Mouse (Mus musculus) brain, embryonic 14.5 days (tissue): ENCODE results near the gene Usf1. TPM values are rescaled to one million over a fixed set of nuclear protein-coding genes. Genes with fewer than 3 reads are reported as not detected.

Source experiments
- DNase-seq: peaks from one replicate; pipeline ENCODE4 v3.0.0-alpha.2; 2011; ENCODE audit warnings: low read depth
- CTCF ChIP-seq: fragments of 200-500 bp; IDR thresholded peaks from 2 replicates; pipeline ENCODE4 v1.5.1; 2012; ENCODE audit warnings: inconsistent platforms, mild to moderate bottlenecking, moderate library complexity, borderline replicate concordance; ENCODE audit not compliant: insufficient read depth, insufficient read length; ENCODE audit errors: extremely low read depth
- POLR2A ChIP-seq: fragments of 200-500 bp; IDR thresholded peaks from 2 replicates; pipeline ENCODE4 v1.6.1; 2012; ENCODE audit warnings: mild to moderate bottlenecking, inconsistent platforms, borderline replicate concordance; ENCODE audit not compliant: poor library complexity, insufficient read depth, insufficient read length, severe bottlenecking; ENCODE audit errors: extremely low read depth
- polyA plus RNA-seq: library from polyadenylated mRNA; depleted of rRNA; stranded (reverse); fragments of >200 nt; gene quantifications from 2 replicates; pipeline ENCODE4 v1.2.3, GENCODE M21; 2012; rRNA removed

Usf1 gene
- polyA plus RNA-seq, 1 experiment = 242 TPM

DNA sequence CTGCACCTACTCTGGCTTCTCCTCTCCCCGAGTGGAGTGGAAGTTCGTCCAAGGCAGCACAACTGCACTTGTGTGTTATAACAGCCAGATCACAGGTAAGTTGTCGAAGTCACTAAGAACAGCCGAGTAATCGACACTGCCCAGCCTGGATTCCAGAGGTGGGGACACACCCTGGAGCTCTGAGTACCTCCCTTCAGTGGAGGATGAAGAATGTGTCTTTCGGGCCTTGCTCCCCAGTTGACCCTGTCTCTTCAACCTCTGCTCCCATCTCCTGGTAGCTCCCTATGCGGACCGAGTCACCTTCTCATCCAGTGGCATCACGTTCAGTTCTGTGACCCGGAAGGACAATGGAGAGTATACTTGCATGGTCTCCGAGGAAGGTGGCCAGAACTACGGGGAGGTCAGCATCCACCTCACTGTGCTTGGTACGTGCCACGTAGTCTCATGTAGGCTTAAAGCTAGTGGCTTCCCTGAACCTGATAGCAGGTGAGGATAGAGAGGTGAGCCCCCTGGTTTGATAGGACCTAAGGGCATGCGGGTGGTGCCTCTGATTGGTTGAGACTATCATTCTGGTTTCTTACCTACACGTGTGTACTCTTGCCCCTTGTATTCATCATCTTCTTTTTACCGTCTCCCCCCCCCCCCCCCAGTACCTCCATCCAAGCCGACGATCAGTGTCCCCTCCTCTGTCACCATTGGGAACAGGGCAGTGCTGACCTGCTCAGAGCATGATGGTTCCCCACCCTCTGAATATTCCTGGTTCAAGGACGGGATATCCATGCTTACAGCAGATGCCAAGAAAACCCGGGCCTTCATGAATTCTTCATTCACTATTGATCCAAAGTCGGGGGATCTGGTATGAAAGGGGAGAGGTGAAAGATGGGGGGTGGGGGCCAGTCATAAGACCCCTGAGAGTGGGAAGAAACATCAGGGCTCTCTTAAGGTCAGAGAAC lies 49.7 kb downstream of the Usf1 start:
- no peak for DNase-seq
- no peak for TF ChIP-seq CTCF
- TF ChIP-seq POLR2A = no peak

DNA sequence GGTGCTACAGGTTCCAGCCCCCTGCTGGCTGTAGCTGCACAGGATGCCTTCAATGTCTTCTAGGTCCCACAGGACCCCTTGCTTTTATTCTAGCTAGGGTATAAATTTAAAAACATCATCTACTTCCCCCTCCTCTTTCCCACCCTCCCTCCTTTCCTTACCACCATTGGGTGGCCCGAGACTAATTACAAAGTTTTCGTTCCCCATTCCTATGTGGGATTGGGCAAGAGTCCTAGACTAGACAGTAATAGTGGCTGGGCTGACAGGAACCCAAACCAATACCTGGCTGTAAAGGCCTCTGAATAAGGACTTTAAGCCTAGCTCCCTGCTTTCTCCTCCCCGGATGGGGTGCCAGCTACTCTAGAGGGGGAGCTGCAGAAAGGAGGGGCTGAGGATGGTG lies 52.0 kb downstream of the Usf1 start:
- no peak for DNase-seq
- TF ChIP-seq POLR2A = no peak
- no peak for TF ChIP-seq CTCF

DNA sequence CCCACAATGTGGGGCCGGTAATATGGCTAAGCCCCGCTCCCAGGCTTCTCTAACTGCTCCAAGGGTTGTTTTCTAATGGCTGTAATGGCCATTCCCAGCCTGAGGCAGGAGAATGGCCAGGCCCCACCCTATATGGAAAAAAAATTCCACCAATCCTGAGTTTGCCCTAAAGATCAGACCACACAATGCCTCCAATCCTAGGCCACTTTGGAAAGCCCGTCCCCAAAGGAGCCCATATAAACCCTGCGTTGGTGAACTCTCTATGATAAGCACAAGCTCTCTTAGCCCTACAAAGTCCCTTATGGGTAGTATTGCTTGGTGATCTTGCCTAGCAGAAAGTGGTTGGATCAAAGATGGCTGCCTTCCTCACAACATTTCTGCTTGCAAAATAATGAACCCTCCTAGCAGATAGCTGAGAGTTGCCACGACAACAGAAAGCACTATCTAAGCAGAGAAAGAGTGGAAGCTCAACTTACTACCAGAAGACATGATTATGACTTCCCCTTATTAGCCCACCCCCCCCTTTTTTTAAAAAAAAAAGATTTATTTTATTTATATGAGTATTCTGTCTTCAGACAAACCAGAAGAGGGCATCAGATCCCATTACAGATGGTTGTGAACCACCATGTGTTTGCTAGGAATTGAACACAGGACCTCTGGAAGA lies 54.8 kb downstream of the Usf1 start:
- DNase-seq = no peak
- TF ChIP-seq CTCF (no peak), POLR2A (no peak)

DNA sequence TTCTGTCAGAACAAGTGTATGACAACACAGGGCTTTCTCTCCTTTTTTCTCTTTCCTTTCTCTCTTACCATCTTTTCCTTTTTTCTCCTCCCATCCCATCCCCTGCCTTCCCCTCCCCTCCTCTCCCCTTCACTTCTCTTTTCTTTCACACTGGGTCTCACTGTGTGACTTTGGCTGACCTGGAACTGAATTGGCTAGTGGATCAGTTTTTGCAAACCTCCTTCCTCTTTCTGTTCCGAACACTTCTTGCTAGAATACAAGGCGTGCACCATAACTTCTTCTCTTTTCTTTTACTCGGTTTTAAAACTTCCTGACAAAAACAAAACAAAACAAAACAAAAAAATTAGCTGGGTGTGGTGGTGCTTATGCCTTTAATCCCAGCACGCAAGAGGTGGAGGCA lies 55.5 kb downstream of the Usf1 start:
- no peak for DNase-seq
- TF ChIP-seq POLR2A (no peak), CTCF (no peak)

Other genes with a start within 250 kb of the Usf1 start
- gene Pcp4l1, start 215.0 kb upstream of the Usf1 start, polyA plus RNA-seq = 10.0 and 22.6 TPM in 2 replicates
- 0.03 and 0.09 TPM in 2 replicates for gene Nr1i3, start 197.3 kb upstream of the Usf1 start, polyA plus RNA-seq
- 35.8 and 38.1 TPM in 2 replicates for gene Tomm40l, start 188.8 kb upstream of the Usf1 start, polyA plus RNA-seq
- gene Apoa2, start 186.3 kb upstream of the Usf1 start, polyA plus RNA-seq = 2.7 and 3.7 TPM in 2 replicates
- 16.5 and 18.2 TPM in 2 replicates for gene Fcer1g, start 176.9 kb upstream of the Usf1 start, polyA plus RNA-seq
- gene Adamts4, start 160.9 kb upstream of the Usf1 start, polyA plus RNA-seq = 4.1 and 4.6 TPM in 2 replicates
- 130 and 153 TPM in 2 replicates for gene Ndufs2, start 159.9 kb upstream of the Usf1 start, polyA plus RNA-seq
- 101 and 122 TPM in 2 replicates for gene B4galt3, start 141.0 kb upstream of the Usf1 start, polyA plus RNA-seq
- gene Ppox, start 130.1 kb upstream of the Usf1 start, polyA plus RNA-seq = 70.7 and 111 TPM in 2 replicates
- 110 and 136 TPM in 2 replicates for gene Usp21, start 123.3 kb upstream of the Usf1 start, polyA plus RNA-seq
- 52.7 and 63.1 TPM in 2 replicates for gene Ufc1, start 116.3 kb upstream of the Usf1 start, polyA plus RNA-seq
- 62.1 and 63.5 TPM in 2 replicates for gene Dedd, start 82.2 kb upstream of the Usf1 start, polyA plus RNA-seq
- gene Nit1, start 65.7 kb upstream of the Usf1 start, polyA plus RNA-seq = 57.0 and 73.1 TPM in 2 replicates
- gene Pfdn2, start 65.6 kb upstream of the Usf1 start, polyA plus RNA-seq = 45.5 and 90.3 TPM in 2 replicates
- gene Klhdc9, start 50.5 kb upstream of the Usf1 start, polyA plus RNA-seq = 3.1 and 3.7 TPM in 2 replicates
- gene Nectin4, start 41.2 kb upstream of the Usf1 start, polyA plus RNA-seq = 1.9 and 2.8 TPM in 2 replicates
- 0.47 and 0.52 TPM in 2 replicates for gene Arhgap30, start 22.4 kb upstream of the Usf1 start, polyA plus RNA-seq
- 4.6 and 7.2 TPM in 2 replicates for gene Tstd1, start 7.6 kb downstream of the Usf1 start, polyA plus RNA-seq
- gene F11r, start 26.2 kb downstream of the Usf1 start, polyA plus RNA-seq = 3.9 and 7.3 TPM in 2 replicates
- gene Alyref2, start 92.2 kb downstream of the Usf1 start, polyA plus RNA-seq = 15.8 and 17.8 TPM in 2 replicates
- gene Itln1, start 124.0 kb downstream of the Usf1 start, polyA plus RNA-seq = 0.08 TPM in 1 of 2 replicates, not detected in the other
- gene Cd244a, start 147.9 kb downstream of the Usf1 start, polyA plus RNA-seq = not detected in 2 replicates
- gene Ly9, start 196.1 kb downstream of the Usf1 start, polyA plus RNA-seq = 0.08 and 0.19 TPM in 2 replicates
- gene Slamf7, start 241.7 kb downstream of the Usf1 start, polyA plus RNA-seq = 0.04 TPM in 1 of 2 replicates, not detected in the other